Mouse (Mus musculus): ENCODE data around the gene Wasl.

- TF ChIP-seq POLR2A (IDR thresholded peaks at IDR 0.05; ENCODE audit: insufficient read length, low read depth) (no peak), CEBPB (IDR thresholded peaks at IDR 0.05; ENCODE audit: insufficient read depth, poor library complexity, severe bottlenecking) (no peak), USF1 (IDR thresholded peaks at IDR 0.05; ENCODE audit: low read depth) (no peak), E2F4 (IDR thresholded peaks at IDR 0.05; ENCODE audit: insufficient read depth) (no peak)
Measured at GRCm38 (mm10) chr6:24645346-24646053, 19.3 kb downstream of the Wasl start.
